Mouse (Mus musculus): ENCODE data around the gene Hcst. TPM values are rescaled to one million over a fixed set of nuclear protein-coding genes. Genes with fewer than 3 reads are reported as not detected.

Hcst gene
- polyA plus RNA-seq, 1 experiment from 2014 or later: 6.7 TPM

DNA sequence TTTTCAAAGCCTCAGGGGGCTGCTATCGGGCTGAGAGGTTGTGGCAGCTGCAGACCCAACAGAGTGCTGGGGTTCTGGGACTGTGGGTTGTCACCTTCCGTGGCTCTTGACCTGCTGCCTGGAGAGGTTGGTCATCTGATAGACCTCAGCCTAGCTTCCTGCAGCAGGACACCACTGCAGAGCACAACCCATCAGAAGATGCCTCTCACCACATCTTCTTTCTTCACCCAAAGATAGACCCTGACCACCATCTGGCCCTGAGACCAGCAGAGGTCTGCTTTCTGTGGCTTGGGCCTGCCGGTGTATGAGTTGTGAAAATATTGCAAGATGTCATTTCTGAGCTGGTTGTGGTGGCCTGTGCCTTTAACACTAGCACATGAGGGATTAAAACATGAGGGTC is 8.6 kb downstream of the Hcst start:
- peaks cover 10% of the 10 kb centered on the region; the same call in 1 of the 2 replicates for H3K4me1 ChIP-seq (replicated peaks)
- no peaks in the 10 kb centered on the region for H3K9me3 ChIP-seq (replicated peaks)
- WGBS (ENCODE audit: insufficient replicate concordance): 39% methylated on average over 3 of the region's 3 CpGs
- no peak overlapping the region for H3K4me3 ChIP-seq (replicated peaks)
- no peaks in the 10 kb centered on the region for H3K36me3 ChIP-seq (replicated peaks)
- H3K27me3 ChIP-seq: no peaks in the 10 kb centered on the region
- no peak overlapping the region for H3K9ac ChIP-seq
- ATAC-seq (ENCODE audit: insufficient read depth): no peak
- no peak overlapping the region for H3K27ac ChIP-seq (replicated peaks)
- no peak overlapping the region for H3K4me2 ChIP-seq

- WGBS (ENCODE audit: insufficient replicate concordance): 51% methylated on average over 2 of the region's 2 CpGs
- no peak overlapping the region for H3K27ac ChIP-seq (replicated peaks)
- no peak for ATAC-seq (ENCODE audit: insufficient read depth)
Observed at GRCm38 (mm10) chr7:30409789-30410188, 9.9 kb downstream of the Hcst start.

GRCm38 (mm10) chr7:30408639-30409038 is 11.0 kb downstream of the Hcst start:
- Histone ChIP-seq H3K9me3 (replicated peaks) (no peaks in the 10 kb centered on the region), H3K4me3 (replicated peaks) (no peak overlapping the region), H3K4me1 (replicated peaks) (peaks cover 10% of the 10 kb centered on the region; the same call in 1 of the 2 replicates), H3K27ac (replicated peaks) (no peak overlapping the region), H3K36me3 (replicated peaks) (no peaks in the 10 kb centered on the region), H3K27me3 (no peaks in the 10 kb centered on the region), H3K9ac (no peak overlapping the region), H3K4me2 (no peak overlapping the region)
- ATAC-seq (ENCODE audit: insufficient read depth): no peak
- WGBS (ENCODE audit: insufficient replicate concordance): 60% methylated on average over 3 of the region's 3 CpGs

More at GRCm38 (mm10) chr7:30409789-30410188, 9.9 kb downstream of the Hcst start:
- peaks cover 10% of the 10 kb centered on the region; the same call in 1 of the 2 replicates for H3K4me1 ChIP-seq (replicated peaks)
- no peaks in the 10 kb centered on the region for H3K36me3 ChIP-seq (replicated peaks)
- H3K4me3 ChIP-seq (replicated peaks): no peak overlapping the region
- H3K27me3 ChIP-seq: no peaks in the 10 kb centered on the region
- no peaks in the 10 kb centered on the region for H3K9me3 ChIP-seq (replicated peaks)
- H3K9ac ChIP-seq: no peak overlapping the region
- no peak overlapping the region for H3K4me2 ChIP-seq

- H3K4me1 ChIP-seq (replicated peaks): no peaks in the 10 kb centered on the region
- no peak overlapping the region for H3K4me3 ChIP-seq (replicated peaks)
- H3K9ac ChIP-seq: no peak overlapping the region
- no peaks in the 10 kb centered on the region for H3K36me3 ChIP-seq (replicated peaks)
- ATAC-seq (ENCODE audit: insufficient read depth): no peak
- WGBS (ENCODE audit: insufficient replicate concordance): 34% methylated on average over 4 of the region's 4 CpGs
- no peak overlapping the region for H3K4me2 ChIP-seq
- no peak overlapping the region for H3K27ac ChIP-seq (replicated peaks)
- no peaks in the 10 kb centered on the region for H3K27me3 ChIP-seq
- H3K9me3 ChIP-seq (replicated peaks): no peaks in the 10 kb centered on the region
Observed at GRCm38 (mm10) chr7:30402343-30402742, 17.3 kb downstream of the Hcst start.

DNA sequence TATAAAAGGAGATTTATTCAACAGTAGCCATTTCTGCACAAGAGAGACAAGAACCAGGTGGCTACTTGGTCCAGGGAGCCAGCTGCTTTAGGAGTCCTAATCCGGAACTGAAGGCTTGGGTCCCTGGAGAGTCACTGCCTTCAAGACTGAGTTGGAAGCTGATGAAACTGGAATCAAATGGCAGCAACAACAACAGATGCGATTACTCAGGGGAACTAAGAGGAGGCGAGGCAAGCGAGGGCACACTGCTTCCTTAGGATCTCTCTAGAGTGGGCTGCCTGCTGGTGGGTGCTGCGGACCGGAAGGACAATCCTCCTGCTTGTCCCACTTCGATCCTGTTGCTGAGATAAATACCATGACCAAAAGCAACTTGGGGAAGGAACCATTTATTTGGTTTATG is 20.0 kb downstream of the Hcst start:
- no peaks in the 10 kb centered on the region for H3K27me3 ChIP-seq
- WGBS (ENCODE audit: insufficient replicate concordance): 57% methylated on average over 7 of the region's 7 CpGs
- no peak overlapping the region for H3K27ac ChIP-seq (replicated peaks)
- H3K4me1 ChIP-seq (replicated peaks): no peaks in the 10 kb centered on the region
- H3K4me2 ChIP-seq: no peak overlapping the region
- ATAC-seq (ENCODE audit: insufficient read depth): no peak
- H3K4me3 ChIP-seq (replicated peaks): no peak overlapping the region
- H3K9me3 ChIP-seq (replicated peaks): no peaks in the 10 kb centered on the region
- no peak overlapping the region for H3K9ac ChIP-seq
- no peaks in the 10 kb centered on the region for H3K36me3 ChIP-seq (replicated peaks)

GRCm38 (mm10) chr7:30394871-30395270 is 24.8 kb downstream of the Hcst start:
- Histone ChIP-seq H3K27ac (replicated peaks) (no peak overlapping the region), H3K9me3 (replicated peaks) (no peaks in the 10 kb centered on the region), H3K27me3 (no peaks in the 10 kb centered on the region), H3K4me3 (replicated peaks) (no peak overlapping the region), H3K9ac (no peak overlapping the region), H3K36me3 (replicated peaks) (no peaks in the 10 kb centered on the region), H3K4me1 (replicated peaks) (peaks cover 5% of the 10 kb centered on the region; the same call in 1 of the 2 replicates), H3K4me2 (no peak overlapping the region)
- no peak for ATAC-seq (ENCODE audit: insufficient read depth)
- WGBS (ENCODE audit: insufficient replicate concordance): 47% methylated on average over 2 of the region's 2 CpGs

- Histone ChIP-seq H3K27ac (replicated peaks) (peak overlapping the region; percentile 67), H3K9ac (no peak overlapping the region)
- WGBS (ENCODE audit: insufficient replicate concordance): 13% methylated on average over 11 of the region's 11 CpGs
Observed at GRCm38 (mm10) chr7:30394379-30394778, 25.3 kb downstream of the Hcst start.

GRCm38 (mm10) chr7:30393631-30394030 is 26.0 kb downstream of the Hcst start:
- Histone ChIP-seq H3K36me3 (replicated peaks) (no peaks in the 10 kb centered on the region), H3K9me3 (replicated peaks) (no peaks in the 10 kb centered on the region), H3K27me3 (no peaks in the 10 kb centered on the region), H3K4me1 (replicated peaks) (peaks cover 5% of the 10 kb centered on the region; the same call in 1 of the 2 replicates), H3K4me2 (no peak overlapping the region), H3K4me3 (replicated peaks) (no peak overlapping the region), H3K27ac (replicated peaks) (peak overlapping the region; percentile 67), H3K9ac (no peak overlapping the region)
- no peak for ATAC-seq (ENCODE audit: insufficient read depth)
- 56% methylated on average over 4 of the region's 4 CpGs for WGBS (ENCODE audit: insufficient replicate concordance)

More at GRCm38 (mm10) chr7:30394379-30394778, 25.3 kb downstream of the Hcst start:
- Histone ChIP-seq H3K36me3 (replicated peaks) (no peaks in the 10 kb centered on the region), H3K4me1 (replicated peaks) (peaks cover 5% of the 10 kb centered on the region; the same call in 1 of the 2 replicates), H3K4me3 (replicated peaks) (no peak overlapping the region), H3K9me3 (replicated peaks) (no peaks in the 10 kb centered on the region), H3K4me2 (no peak overlapping the region), H3K27me3 (no peaks in the 10 kb centered on the region)
- peak; percentile 70 for ATAC-seq (ENCODE audit: insufficient read depth)

DNA sequence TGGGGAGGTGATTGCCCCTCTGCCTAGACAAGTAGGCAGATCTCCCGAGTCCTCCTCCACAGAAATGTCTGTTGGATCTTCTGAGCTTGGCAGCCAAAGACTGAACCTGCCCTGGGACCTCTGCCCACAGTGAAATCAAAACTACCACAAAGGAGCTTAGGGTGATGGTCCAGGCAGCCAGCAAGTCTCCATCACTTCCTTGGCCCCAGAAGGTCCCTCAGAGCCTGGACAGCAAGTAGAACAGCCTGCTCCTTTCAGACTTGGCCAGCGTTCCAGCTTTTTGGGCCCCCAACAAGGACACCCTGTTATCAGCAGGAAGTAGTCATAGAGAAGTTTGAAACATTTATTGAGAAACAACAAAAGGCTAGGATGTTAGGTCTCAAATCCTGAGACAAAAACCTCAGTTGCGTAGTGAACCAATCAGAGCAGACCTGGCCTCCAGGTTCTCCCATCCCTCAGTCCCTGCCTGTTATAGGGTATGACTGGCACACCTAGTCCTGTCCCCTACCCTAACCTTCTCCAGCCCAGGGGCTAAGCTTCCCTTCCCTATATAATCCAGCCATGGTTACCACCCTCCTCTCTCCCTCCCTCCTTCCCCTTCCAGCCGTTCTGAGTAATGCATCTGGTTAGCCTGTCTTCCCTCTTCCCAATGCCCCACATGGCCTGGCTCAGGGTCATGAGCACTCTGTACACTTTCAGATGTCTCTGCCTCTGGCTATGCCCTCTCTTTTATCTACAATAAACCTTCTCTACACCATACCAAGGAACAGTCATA is 26.7 kb downstream of the Hcst start:
- no peak for ATAC-seq (ENCODE audit: insufficient read depth)
- Histone ChIP-seq H3K27ac (replicated peaks) (no peak overlapping the region), H3K9ac (no peak overlapping the region), H3K4me3 (replicated peaks) (no peak overlapping the region), H3K27me3 (no peaks in the 10 kb centered on the region), H3K36me3 (replicated peaks) (no peaks in the 10 kb centered on the region), H3K4me2 (no peak overlapping the region), H3K4me1 (replicated peaks) (peaks cover 5% of the 10 kb centered on the region; the same call in 1 of the 2 replicates), H3K9me3 (replicated peaks) (no peaks in the 10 kb centered on the region)
- WGBS (ENCODE audit: insufficient replicate concordance): 35% methylated on average over 4 of the region's 4 CpGs

DNA sequence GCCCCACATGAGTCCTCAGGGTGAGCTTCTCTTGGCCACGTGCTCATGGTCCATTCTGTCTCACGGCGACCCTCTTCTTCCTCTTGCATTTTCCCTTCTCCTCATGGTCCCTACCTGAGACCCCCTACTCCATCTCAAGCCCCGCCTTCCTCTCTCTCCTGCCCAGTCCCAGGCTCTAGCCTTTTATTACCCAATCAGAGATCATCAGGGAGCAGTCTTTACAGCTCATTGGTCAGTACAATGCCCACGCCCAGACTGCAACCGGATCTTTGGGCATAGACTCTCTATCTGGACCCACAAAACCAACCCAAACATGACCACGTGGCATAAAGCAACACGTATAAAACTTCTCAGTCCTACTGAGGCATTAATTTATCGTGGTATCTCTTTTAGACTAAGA is 35.5 kb downstream of the Hcst start:
- no peak for ATAC-seq (ENCODE audit: insufficient read depth)
- Histone ChIP-seq H3K36me3 (replicated peaks) (no peaks in the 10 kb centered on the region), H3K9me3 (replicated peaks) (no peaks in the 10 kb centered on the region), H3K4me1 (replicated peaks) (no peaks in the 10 kb centered on the region), H3K9ac (no peak overlapping the region), H3K27me3 (no peaks in the 10 kb centered on the region), H3K27ac (replicated peaks) (no peak overlapping the region), H3K4me2 (no peak overlapping the region), H3K4me3 (replicated peaks) (no peak overlapping the region)
- 61% methylated on average over 9 of the region's 9 CpGs for WGBS (ENCODE audit: insufficient replicate concordance)

DNA sequence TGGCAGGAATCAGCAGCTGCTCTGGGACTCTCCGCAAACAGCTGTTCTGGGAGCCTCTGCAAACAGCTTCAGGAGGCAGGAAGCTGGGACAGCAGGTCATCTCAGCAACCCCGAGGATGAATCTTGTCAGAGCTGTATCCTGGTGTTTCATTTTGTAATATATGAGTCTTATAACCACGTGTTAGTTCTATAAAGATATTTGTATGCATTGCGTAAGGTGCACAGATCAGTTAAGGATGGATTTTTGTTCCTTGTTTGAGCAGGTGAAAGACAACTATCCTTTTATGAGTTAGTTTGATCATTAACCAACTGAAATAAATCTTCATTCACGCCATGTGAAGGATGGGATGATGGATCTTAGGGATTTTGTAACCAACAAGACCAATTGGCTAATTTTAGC is 39.6 kb downstream of the Hcst start:
- H3K9me3 ChIP-seq (replicated peaks): no peaks in the 10 kb centered on the region
- no peak overlapping the region for H3K4me3 ChIP-seq (replicated peaks)
- H3K4me1 ChIP-seq (replicated peaks): no peaks in the 10 kb centered on the region
- H3K9ac ChIP-seq: no peak overlapping the region
- H3K4me2 ChIP-seq: no peak overlapping the region
- no peak overlapping the region for H3K27ac ChIP-seq (replicated peaks)
- H3K27me3 ChIP-seq: no peaks in the 10 kb centered on the region
- H3K36me3 ChIP-seq (replicated peaks): no peaks in the 10 kb centered on the region
- ATAC-seq (ENCODE audit: insufficient read depth): no peak
- 41% methylated on average over 5 of the region's 5 CpGs for WGBS (ENCODE audit: insufficient replicate concordance)

All from liver, embryonic 15.5 days (tissue).